Mouse (Mus musculus) hindbrain, embryonic 14.5 days (tissue): ENCODE results near the gene Ccdc134. TPM values are rescaled to one million over a fixed set of nuclear protein-coding genes. Genes with fewer than 3 reads are reported as not detected.
A peak's percentile ranks its signal among the peaks of the same experiment; 100 is the strongest.

Source experiments
- ATAC-seq: fragments of 200-750 bp; cut with Nextera tagmentation; 2 replicates; pipeline ENCODE4 v1.8.0; 2017; ENCODE audit warnings: moderate number of reproducible peaks, mild to moderate bottlenecking, moderate TSS enrichment, moderate library complexity; ENCODE audit not compliant: low FRiP score
- DNase-seq: peaks from one replicate; pipeline ENCODE4 v3.0.0-alpha.2; 2015; ENCODE audit warnings: low spot score
- H3K27ac ChIP-seq: fragments of 300-500 bp; sonication (generic); 2 replicates; pipeline ENCODE4 v1.5.1; 2014; ENCODE audit warnings: mild to moderate bottlenecking, moderate library complexity
- H3K27me3 ChIP-seq: fragments of 300-500 bp; sonication (generic); 2 replicates; pipeline ENCODE4 v1.6.1; 2014; ENCODE audit warnings: mild to moderate bottlenecking, low read length, mixed read lengths; ENCODE audit not compliant: control insufficient read depth, insufficient read depth
- H3K36me3 ChIP-seq: fragments of 300-500 bp; sonication (generic); replicated peaks from 2 replicates; pipeline ENCODE4 v1.6.1; 2014; ENCODE audit not compliant: control insufficient read depth, insufficient read depth
- H3K4me1 ChIP-seq: fragments of 300-500 bp; sonication (generic); replicated peaks from 2 replicates; pipeline ENCODE4 v1.6.1; 2014; ENCODE audit warnings: antibody characterized with exemption, low read length, mixed read lengths; ENCODE audit not compliant: control insufficient read depth, insufficient read depth
- H3K4me2 ChIP-seq: fragments of 300-500 bp; sonication (generic); replicated peaks from 2 replicates; pipeline ENCODE4 v1.6.1; 2014; ENCODE audit warnings: mild to moderate bottlenecking, moderate library complexity
- H3K4me3 ChIP-seq: fragments of 300-500 bp; sonication (generic); replicated peaks from 2 replicates; pipeline ENCODE4 v1.5.1; 2014; ENCODE audit warnings: mild to moderate bottlenecking, low read length
- H3K9ac ChIP-seq: fragments of 300-500 bp; sonication (generic); 2 replicates; pipeline ENCODE4 v1.6.1; 2014
- H3K9me3 ChIP-seq: fragments of 300-500 bp; sonication (generic); 2 replicates; pipeline ENCODE4 v1.6.1; 2016; ENCODE audit warnings: low read length; ENCODE audit not compliant: control insufficient read depth
- WGBS: fragments of 180-500 bp; shearing (Covaris S2); extraction: QIAGEN DNeasy Blood & Tissue Kit; methylation state at CpG from one replicate; pipeline ENCODE4 v1.1.7; 2014; 5-methylcytosine and 5-hydroxymethylcytosine counted together
- polyA plus RNA-seq: library from polyadenylated mRNA; unstranded; fragments of >200 nt; fragmentation: Nextera tagmentation; extraction: Ambion mirVana; gene quantifications from 2 replicates; pipeline ENCODE4 v1.2.1, GENCODE M21; 2014

Ccdc134 gene
- polyA plus RNA-seq, 1 experiment from 2014 or later, result 13.8 TPM

DNA sequence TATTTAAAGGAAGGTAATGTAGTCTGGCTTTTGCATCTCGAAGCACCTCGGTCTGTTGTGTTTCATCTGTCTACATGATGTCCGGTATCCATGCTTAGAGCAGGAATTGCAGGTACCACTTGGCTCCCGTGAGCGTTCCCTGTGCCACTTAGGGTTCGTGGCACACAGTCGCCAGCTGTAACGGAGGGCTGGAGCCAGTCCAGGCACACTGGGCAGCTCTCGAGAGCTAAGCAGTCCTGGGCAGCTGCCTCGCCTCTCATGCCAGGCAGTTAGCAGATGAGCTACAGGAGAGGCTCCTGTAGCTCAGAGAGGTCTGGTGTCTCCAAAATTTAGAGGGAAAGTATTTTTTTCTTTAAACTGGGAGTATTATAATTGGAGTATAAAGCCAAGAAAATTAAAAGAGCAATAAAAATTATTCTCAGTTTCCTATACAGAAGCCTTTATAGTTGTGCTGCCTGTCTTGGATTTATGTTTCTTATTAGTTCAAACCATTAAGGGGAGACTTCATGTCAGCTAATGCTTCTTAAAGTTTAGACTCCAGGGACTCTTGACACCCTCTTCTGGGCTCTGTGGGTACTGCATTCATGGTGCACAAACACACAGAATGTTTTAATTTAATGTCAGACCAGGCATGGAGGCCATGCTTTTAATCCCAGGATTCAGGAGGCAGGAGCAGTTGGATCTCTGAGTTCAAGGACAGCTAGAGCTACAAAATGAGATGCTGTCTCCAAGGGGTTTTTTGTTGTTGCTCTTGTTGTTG is 60.9 kb downstream of the Ccdc134 start:
- H3K9ac ChIP-seq, result no peak overlapping the region
- peaks cover 94% of the 10 kb centered on the region for H3K36me3 ChIP-seq
- H3K27me3 ChIP-seq, result no peaks in the 10 kb centered on the region
- no peaks in the 10 kb centered on the region for H3K9me3 ChIP-seq
- no peak overlapping the region for H3K4me2 ChIP-seq
- H3K4me3 ChIP-seq, result no peak overlapping the region
- ATAC-seq (no peak), DNase-seq (peak; percentile 50)
- no peak overlapping the region for H3K27ac ChIP-seq
- WGBS, result 90% methylated on average over 10 of the region's 10 CpGs
- H3K4me1 ChIP-seq, result no peaks in the 10 kb centered on the region

Other genes with a start within 250 kb of the Ccdc134 start
- 85.5 and 100.0 TPM in 2 replicates for gene Polr3h, start 201.7 kb upstream of the Ccdc134 start, polyA plus RNA-seq
- 183 and 199 TPM in 2 replicates for gene Csdc2, start 191.2 kb upstream of the Ccdc134 start, polyA plus RNA-seq
- gene Pmm1, start 167.0 kb upstream of the Ccdc134 start, polyA plus RNA-seq, result 89.0 and 103 TPM in 2 replicates
- gene 1700029P11Rik, start 147.4 kb upstream of the Ccdc134 start, polyA plus RNA-seq, result not detected in 2 replicates
- 36.7 and 38.7 TPM in 2 replicates for gene Xrcc6, start 140.1 kb upstream of the Ccdc134 start, polyA plus RNA-seq
- 53.2 and 61.3 TPM in 2 replicates for gene Desi1, start 94.1 kb upstream of the Ccdc134 start, polyA plus RNA-seq
- gene Snu13, start 80.3 kb upstream of the Ccdc134 start, polyA plus RNA-seq, result 235 and 252 TPM in 2 replicates
- gene 4930407I10Rik, start 68.8 kb upstream of the Ccdc134 start, polyA plus RNA-seq, result not detected in 2 replicates
- gene Mei1, start 57.9 kb upstream of the Ccdc134 start, polyA plus RNA-seq, result 0.08 and 0.09 TPM in 2 replicates
- gene Srebf2, start 19.3 kb downstream of the Ccdc134 start, polyA plus RNA-seq, result 153 and 154 TPM in 2 replicates
- 3.4 and 6.3 TPM in 2 replicates for gene Shisa8, start 84.9 kb downstream of the Ccdc134 start, polyA plus RNA-seq
- 0.51 and 0.68 TPM in 2 replicates for gene Tnfrsf13c, start 96.4 kb downstream of the Ccdc134 start, polyA plus RNA-seq
- gene Cenpm, start 116.8 kb downstream of the Ccdc134 start, polyA plus RNA-seq, result 17.0 and 18.0 TPM in 2 replicates
- 10.2 and 13.2 TPM in 2 replicates for gene 1500009C09Rik, start 124.5 kb downstream of the Ccdc134 start, polyA plus RNA-seq
- gene Sept3, start 147.0 kb downstream of the Ccdc134 start, polyA plus RNA-seq, result 375 and 410 TPM in 2 replicates
- 0.17 and 0.29 TPM in 2 replicates for gene Wbp2nl, start 171.0 kb downstream of the Ccdc134 start, polyA plus RNA-seq
- 32.1 and 38.7 TPM in 2 replicates for gene Naga, start 211.0 kb downstream of the Ccdc134 start, polyA plus RNA-seq
- gene Pheta2, start 211.0 kb downstream of the Ccdc134 start, polyA plus RNA-seq, result 1.5 and 1.8 TPM in 2 replicates
- 349 and 367 TPM in 2 replicates for gene Smdt1, start 211.0 kb downstream of the Ccdc134 start, polyA plus RNA-seq
- gene Ndufa6, start 226.4 kb downstream of the Ccdc134 start, polyA plus RNA-seq, result 383 and 445 TPM in 2 replicates